Mouse (Mus musculus) forebrain, embryonic 12.5 days (tissue): ENCODE measurements around the gene Usp22. TPM values are rescaled to one million over a fixed set of nuclear protein-coding genes. Genes with fewer than 3 reads are reported as not detected.

Experiments
- ATAC-seq: fragments of 200-750 bp; cut with Nextera tagmentation; 2 replicates; pipeline ENCODE4 v1.8.0; 2017; ENCODE audit warnings: moderate TSS enrichment; ENCODE audit not compliant: low FRiP score
- H3K27ac ChIP-seq: fragments of 300-500 bp; sonication (generic); 2 replicates; pipeline ENCODE4 v1.5.1; 2016; ENCODE audit warnings: mild to moderate bottlenecking
- H3K27me3 ChIP-seq: fragments of 300-500 bp; sonication (generic); 2 replicates; pipeline ENCODE4 v1.6.1; 2016; ENCODE audit warnings: mild to moderate bottlenecking
- H3K36me3 ChIP-seq: fragments of 300-500 bp; sonication (generic); replicated peaks from 2 replicates; pipeline ENCODE4 v1.6.1; 2016; ENCODE audit warnings: mild to moderate bottlenecking
- H3K4me1 ChIP-seq: fragments of 300-500 bp; sonication (generic); 2 replicates; pipeline ENCODE4 v1.6.1; 2016
- H3K4me2 ChIP-seq: fragments of 300-500 bp; sonication (generic); 2 replicates; pipeline ENCODE4 v1.6.1; 2016; ENCODE audit warnings: mild to moderate bottlenecking, moderate library complexity
- H3K4me3 ChIP-seq: fragments of 300-500 bp; sonication (generic); replicated peaks from 2 replicates; pipeline ENCODE4 v1.5.1; 2016; ENCODE audit warnings: mild to moderate bottlenecking
- H3K9ac ChIP-seq: fragments of 300-500 bp; sonication (generic); 2 replicates; pipeline ENCODE4 v1.6.1; 2016; ENCODE audit warnings: mild to moderate bottlenecking
- H3K9me3 ChIP-seq: fragments of 300-500 bp; sonication (generic); 2 replicates; pipeline ENCODE4 v1.6.1; 2016
- WGBS: fragments of 180-500 bp; shearing (Covaris S2); methylation state at CpG from one replicate; pipeline ENCODE4 v1.1.7; 2016; 5-methylcytosine and 5-hydroxymethylcytosine counted together
- polyA plus RNA-seq: library from polyadenylated mRNA; unstranded; fragments of >200 nt; fragmentation: Nextera tagmentation; extraction: Ambion mirVana; gene quantifications from 2 replicates; pipeline ENCODE4 v1.2.1, GENCODE M21; 2016

The Usp22 gene
- polyA plus RNA-seq, 1 experiment from 2014 or later = 305 TPM

DNA sequence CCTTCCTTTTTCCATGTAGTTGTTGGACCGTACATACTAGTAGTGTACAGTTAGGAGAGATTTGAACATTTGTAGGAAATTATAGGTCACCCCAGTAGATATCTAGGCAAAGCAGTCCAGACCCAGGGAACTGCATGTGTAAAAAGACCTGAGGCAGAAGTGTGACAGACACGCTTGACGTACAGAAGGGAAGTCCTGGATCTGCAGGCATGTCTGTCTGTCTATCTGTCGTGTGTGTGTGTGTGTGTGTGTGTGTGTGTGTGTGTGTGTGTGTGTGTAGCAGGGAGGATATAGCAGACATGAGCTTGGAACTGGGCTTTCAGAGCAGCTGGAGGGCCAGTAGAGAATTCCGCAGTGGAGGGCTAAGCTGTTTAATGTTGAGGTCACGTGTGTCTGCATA is 65.1 kb downstream of the Usp22 start:
- WGBS = 93% methylated on average over 6 of the region's 6 CpGs
- Histone ChIP-seq H3K4me3 (no peak overlapping the region), H3K27me3 (0 out of 2 replicates have a peak, but pooled peaks cover 4% of the 10 kb centered on the region), H3K9me3 (no peaks in the 10 kb centered on the region), H3K4me1 (peaks cover 2% of the 10 kb centered on the region; the same call in 1 of the 2 replicates), H3K9ac (no peak overlapping the region), H3K27ac (no peak overlapping the region), H3K4me2 (no peak overlapping the region), H3K36me3 (no peaks in the 10 kb centered on the region)
- no peak for ATAC-seq

- no peak for ATAC-seq
- Histone ChIP-seq H3K36me3 (no peaks in the 10 kb centered on the region), H3K27me3 (0 out of 2 replicates have a peak, but pooled peaks cover 6% of the 10 kb centered on the region), H3K4me2 (no peak overlapping the region), H3K9ac (no peak overlapping the region), H3K9me3 (no peaks in the 10 kb centered on the region), H3K4me1 (peaks cover 5% of the 10 kb centered on the region; the same call in 1 of the 2 replicates), H3K4me3 (no peak overlapping the region), H3K27ac (no peak overlapping the region)
- 89% methylated on average over 12 of the region's 12 CpGs for WGBS
Observed at GRCm38 (mm10) chr11:61108911-61109361, 65.9 kb downstream of the Usp22 start.

- H3K27me3 ChIP-seq = 0 out of 2 replicates have a peak, but pooled peaks cover 6% of the 10 kb centered on the region
- no peak overlapping the region for H3K27ac ChIP-seq
- H3K9ac ChIP-seq = no peak overlapping the region
- H3K9me3 ChIP-seq = no peaks in the 10 kb centered on the region
- peak overlapping the region; percentile 7; the same call in 1 of the 2 replicates for H3K4me2 ChIP-seq
- ATAC-seq = peak; percentile 81
- H3K4me3 ChIP-seq = no peak overlapping the region
- 19% methylated on average over 20 of the region's 20 CpGs for WGBS
- H3K36me3 ChIP-seq = no peaks in the 10 kb centered on the region
- peaks cover 10% of the 10 kb centered on the region; the same call in 1 of the 2 replicates for H3K4me1 ChIP-seq
Observed at GRCm38 (mm10) chr11:61104241-61104901, 70.5 kb downstream of the Usp22 start.

- WGBS = 60% methylated on average over 13 of the region's 13 CpGs
- no peak for ATAC-seq
- H3K4me3 ChIP-seq = no peak overlapping the region
Observed at GRCm38 (mm10) chr11:61102397-61103339, 72.2 kb downstream of the Usp22 start.

More at GRCm38 (mm10) chr11:61102397-61103339, 72.2 kb downstream of the Usp22 start:
- Histone ChIP-seq H3K27ac (no peak overlapping the region), H3K4me2 (no peak overlapping the region), H3K9me3 (no peaks in the 10 kb centered on the region), H3K36me3 (no peaks in the 10 kb centered on the region), H3K4me1 (peaks cover 10% of the 10 kb centered on the region; the same call in 1 of the 2 replicates), H3K27me3 (0 out of 2 replicates have a peak, but pooled peaks cover 6% of the 10 kb centered on the region), H3K9ac (no peak overlapping the region)

Other genes starting within 250 kb of the Usp22 start
- gene Map2k3, start 243.0 kb downstream of the Usp22 start, polyA plus RNA-seq = 40.5 and 43.7 TPM in 2 replicates
- gene Kcnj12, start 152.5 kb downstream of the Usp22 start, polyA plus RNA-seq = 0.22 and 0.42 TPM in 2 replicates
- gene Tnfrsf13b, start 48.3 kb downstream of the Usp22 start, polyA plus RNA-seq = 0.37 and 0.59 TPM in 2 replicates
- not detected in 2 replicates for gene Aldh3a1, start 32.5 kb upstream of the Usp22 start, polyA plus RNA-seq
- 22.0 and 22.9 TPM in 2 replicates for gene Aldh3a2, start 92.4 kb upstream of the Usp22 start, polyA plus RNA-seq
- not detected in 2 replicates for gene Slc47a2, start 167.8 kb upstream of the Usp22 start, polyA plus RNA-seq
- gene Slc47a1, start 203.3 kb upstream of the Usp22 start, polyA plus RNA-seq = 0.19 TPM in 1 of 2 replicates, not detected in the other